Mouse (Mus musculus): ENCODE measurements around the gene Rps6kc1.

The Rps6kc1 gene

DNA sequence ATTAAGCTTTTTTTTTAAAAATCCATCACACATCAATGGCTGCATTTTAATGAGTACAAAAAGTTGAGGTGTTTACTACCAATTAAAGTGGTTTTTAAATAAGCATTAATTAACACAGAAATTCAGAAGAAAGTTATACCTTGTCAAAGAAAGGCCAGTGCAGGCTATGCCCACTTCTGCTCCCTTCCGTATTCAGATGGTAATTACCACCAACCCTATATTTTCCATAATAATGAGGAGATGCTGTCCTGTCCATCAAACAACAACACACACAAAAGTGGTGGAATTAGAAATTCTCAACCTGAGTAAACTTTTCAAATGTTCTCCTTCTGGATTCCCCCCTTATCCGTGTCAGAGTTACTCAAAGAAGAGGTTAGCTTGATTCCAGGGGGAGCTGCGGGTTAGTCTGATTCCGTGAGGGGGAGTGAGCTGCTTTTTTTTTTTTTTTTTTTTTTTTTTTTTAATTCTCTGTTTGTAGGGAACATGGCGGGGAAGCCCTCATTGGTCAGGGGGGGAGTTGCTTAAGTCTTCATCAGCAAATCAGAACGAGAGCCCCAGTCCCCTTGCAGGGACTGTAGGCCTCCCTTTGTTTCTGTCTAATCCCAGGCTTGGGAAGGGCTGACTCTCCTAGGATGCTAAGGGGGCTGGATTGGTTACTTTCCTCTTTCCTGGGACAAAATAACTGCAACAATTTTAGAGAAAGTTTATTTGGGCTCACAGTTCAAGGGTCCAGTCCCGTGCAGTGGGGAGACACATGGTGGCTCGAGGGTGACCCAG is 159.6 kb downstream of the Rps6kc1 start:
- no peak for DNase-seq

- no peak for DNase-seq
Observed at GRCm38 (mm10) chr1:190748937-190749336, 162.6 kb downstream of the Rps6kc1 start.

DNA sequence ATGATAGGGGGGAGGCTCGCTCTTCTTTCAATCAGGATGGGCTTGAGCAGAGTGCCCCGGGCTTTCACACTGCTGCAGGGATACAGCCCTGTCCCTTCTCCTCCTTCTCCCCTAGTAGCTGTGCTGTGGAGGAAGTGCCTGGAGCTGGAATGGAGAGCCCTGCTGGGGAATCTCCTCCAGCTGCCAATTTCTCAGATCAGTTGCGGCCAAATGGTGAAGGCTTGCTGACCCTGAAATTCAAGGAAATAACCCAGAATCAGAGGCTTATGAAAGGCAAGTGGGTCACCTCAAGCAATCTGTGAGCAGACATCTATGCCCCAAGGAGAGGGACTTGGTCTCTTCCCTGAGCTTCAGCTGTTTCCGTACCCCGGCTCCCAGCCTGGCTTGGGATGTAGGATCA is 170.1 kb downstream of the Rps6kc1 start:
- no peak for DNase-seq

GRCm38 (mm10) chr1:190732803-190733202 is 178.8 kb downstream of the Rps6kc1 start:
- no peak for DNase-seq

DNA sequence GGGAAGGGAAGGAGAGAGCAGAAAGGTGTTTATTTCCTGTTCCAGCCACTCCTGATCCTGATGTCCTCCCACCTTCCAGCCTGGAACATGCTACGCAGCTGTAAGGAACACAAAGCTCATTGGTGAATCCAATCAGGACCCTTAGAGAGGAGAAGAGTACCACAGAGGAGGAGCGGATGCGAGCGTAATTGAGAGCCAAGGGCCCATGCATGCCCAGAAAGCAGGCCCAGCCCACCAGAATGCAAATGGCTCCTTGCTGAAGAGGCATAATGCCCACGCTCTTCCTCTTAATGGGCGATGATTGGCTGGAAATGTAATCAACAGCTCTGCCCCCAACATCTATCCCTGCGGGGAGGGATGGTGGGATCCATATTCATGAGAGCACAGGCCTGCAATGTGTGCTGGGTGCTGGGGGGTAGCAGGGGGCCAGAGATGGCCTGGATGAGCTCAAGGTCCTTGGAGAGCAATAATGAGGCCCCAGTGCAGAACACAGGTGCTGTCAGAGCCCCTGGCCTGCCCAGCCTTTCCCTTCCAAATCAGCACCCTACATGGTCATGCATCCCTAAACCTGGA is 182.0 kb downstream of the Rps6kc1 start:
- DNase-seq = no peak

DNA sequence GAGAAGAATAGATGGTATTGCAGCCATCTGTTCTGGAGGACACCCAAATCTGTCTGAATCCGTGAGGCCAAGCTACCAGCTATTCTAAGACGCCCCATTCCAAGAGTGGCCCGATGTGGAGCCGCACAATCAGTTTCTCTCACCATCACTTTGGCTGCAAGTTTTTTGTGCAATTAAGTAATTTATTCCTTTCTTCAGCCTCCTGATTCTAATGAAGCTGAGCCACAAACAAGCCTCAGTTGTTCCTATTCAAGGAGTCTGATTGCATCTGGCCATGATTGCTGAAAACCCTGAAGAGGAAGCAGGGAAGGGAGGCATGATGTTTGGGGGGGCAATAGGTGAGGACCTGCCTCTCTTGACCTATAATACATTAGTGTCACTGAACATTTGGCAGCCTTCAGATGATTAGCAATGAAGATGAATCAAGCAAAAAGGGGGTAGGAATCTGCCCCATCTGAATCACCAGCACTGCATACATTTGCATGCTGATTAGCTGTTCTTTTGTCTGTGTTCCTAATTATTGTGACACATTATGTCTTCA is 183.4 kb downstream of the Rps6kc1 start:
- no peak for DNase-seq

GRCm38 (mm10) chr1:190727385-190727784 is 184.2 kb downstream of the Rps6kc1 start:
- no peak for DNase-seq

DNA sequence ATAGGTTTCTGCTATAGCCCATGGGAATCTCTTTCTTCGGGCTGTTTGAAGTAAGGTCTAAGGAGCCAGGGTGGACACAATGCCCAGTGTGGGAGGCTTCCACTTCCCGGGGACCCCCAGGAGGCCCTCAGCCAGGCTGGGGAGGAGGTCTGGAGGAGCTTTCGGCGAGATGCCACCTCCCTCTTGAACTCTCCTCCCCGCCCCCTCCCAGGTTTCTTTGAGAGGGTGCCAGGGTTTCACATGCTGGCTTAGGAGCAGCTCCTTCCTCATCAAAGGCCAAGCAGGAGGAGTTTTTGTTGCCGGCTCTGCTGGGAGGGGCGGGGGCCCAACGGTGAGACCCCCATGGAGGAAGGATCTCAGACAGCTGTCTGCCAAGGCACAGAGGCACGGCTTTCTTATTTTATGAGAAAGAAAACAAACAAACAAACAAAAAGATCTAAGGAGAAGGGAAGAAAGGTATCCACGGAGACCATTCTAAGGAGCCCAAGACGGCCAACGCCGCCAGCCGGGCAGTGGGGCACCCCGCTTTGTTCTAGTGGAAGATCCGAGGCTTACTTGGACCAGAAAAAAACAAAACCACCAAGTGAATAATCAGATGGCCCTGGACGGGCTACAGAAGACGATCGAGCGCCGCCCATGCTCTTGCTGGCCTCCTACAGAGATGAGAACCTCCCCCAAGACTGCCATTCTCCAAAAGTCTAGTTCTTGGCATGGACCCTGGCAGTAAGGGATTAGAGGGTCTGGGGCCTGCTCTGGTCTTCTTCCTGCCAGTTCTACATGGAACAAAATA is 186.8 kb downstream of the Rps6kc1 start:
- DNase-seq = no peak

GRCm38 (mm10) chr1:190723926-190724430 is 187.6 kb downstream of the Rps6kc1 start:
- no peak for DNase-seq

DNA sequence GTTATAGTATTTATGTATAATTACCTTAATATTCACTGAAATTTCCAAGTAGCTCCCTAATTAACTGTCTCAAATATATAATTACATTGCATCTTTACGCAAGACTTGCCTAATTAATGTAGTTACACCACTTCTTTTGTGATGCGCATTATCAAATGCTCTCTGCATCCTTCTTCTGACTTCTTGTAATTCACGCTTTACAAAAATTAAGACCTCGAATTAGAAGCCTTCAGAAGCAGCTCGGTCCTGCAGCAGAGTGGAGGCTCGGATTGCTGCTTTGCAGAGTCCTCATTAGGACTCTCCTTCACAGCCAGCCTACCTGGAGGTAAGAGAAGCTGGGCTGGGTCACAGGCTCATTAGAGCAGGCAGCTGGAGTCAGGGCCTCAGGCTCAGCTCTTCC is 197.7 kb downstream of the Rps6kc1 start:
- no peak for DNase-seq

- DNase-seq = no peak
Observed at GRCm38 (mm10) chr1:190697576-190697975, 214.0 kb downstream of the Rps6kc1 start.

GRCm38 (mm10) chr1:190695589-190695988 is 216.0 kb downstream of the Rps6kc1 start:
- DNase-seq = peak; percentile 24

DNA sequence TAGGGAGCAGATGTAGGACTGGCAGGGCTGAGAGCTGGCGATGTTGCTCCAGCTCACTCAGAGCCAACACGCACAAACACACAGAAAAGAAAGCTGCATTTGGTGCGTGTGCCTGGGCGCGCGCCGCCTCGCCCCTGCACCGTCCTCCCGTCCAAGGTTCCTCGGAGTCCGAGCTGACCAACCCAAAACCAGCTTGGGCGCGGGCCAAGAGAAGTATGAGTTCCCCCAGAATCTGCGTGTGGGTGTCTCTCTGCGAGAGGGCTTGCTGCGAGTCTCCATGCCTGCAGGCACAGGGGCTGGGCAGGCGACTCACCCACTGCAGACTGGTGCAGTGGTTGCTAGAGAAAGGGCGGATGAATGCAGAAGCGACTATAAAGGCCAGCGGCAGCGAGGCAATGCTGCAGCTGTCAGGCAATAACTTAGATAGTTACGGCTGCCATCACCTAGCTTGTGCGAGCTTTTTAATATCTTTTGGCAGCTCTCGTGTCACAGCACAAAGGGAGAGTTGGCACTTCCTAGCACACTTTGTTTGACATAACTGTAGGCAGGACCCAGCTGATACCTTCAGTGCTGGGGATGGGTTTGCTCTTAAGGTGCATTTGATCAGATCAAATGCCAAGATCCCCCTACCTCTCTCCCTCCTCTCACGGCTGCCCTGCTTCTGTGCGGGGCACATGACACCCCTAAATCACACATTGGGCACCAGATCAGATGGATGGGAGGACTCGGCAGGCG is 220.9 kb downstream of the Rps6kc1 start:
- DNase-seq = no peak

GRCm38 (mm10) chr1:190683060-190683459 is 228.5 kb downstream of the Rps6kc1 start:
- DNase-seq = no peak

DNA sequence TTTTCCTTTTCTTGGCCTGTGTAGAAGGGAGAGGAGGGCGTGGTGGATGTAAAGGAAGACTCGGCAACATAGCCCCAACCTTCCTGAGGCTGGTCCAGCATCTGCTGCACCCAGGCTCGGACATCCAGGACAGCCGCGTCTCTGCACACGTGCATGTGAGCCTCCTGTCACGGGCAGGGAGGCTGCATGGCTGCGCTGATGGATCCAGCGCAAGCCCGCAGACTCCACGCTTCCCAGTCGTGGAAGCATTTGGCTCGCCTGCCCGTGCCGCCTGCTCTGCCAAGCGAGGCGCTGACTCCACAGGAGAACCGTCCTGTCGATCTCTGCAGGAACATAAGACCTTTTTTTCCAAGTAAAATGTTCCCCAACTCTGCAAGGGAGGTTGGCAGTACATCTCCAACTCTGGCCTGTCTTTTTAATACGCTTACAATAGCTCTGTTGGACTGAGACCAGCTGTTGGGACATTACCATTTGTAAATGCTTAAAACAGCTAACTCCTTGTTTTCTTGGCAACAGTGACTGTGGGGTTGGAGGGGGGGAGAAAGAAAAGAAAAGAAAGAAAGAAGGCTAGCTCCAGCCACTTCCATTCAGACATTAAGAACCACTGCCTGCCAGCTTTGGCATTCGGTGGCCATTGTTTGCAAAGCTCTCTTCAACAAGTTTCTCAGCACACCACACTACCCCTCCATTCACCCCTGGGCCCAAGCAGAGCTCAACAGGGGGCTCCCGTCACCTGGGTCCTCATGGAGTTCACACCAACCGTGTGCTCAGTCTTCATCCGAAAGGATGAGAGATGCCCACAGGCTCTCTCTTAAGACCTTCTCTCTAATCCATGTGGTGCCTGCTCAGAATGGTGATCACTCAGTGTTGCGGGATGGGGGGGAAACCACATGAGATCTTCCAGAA is 229.3 kb downstream of the Rps6kc1 start:
- peak; percentile 36 for DNase-seq

DNA sequence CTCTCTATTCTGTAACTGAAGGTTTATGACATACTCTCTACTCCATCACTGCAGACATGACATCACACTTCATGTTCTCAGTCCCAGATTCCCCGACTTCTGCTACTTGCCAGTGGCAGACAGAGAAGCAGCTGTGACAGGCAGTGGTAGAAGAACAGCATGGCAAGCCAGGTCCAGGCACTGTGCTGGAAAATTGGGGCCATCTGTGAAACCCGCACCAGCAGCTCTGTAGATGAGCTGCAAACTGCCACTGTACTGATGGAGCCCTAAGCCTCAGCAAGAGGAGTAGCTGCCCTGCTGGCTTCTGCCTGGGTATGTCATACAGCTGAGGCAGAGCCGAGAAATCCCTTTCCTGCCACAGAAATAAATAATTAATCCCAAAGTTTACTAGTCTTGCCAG is 236.1 kb downstream of the Rps6kc1 start:
- DNase-seq = no peak

GRCm38 (mm10) chr1:190669099-190669498 is 242.5 kb downstream of the Rps6kc1 start:
- no peak for DNase-seq

- DNase-seq = no peak
Observed at GRCm38 (mm10) chr1:190667821-190668220, 243.7 kb downstream of the Rps6kc1 start.

GRCm38 (mm10) chr1:190667326-190667725 is 244.2 kb downstream of the Rps6kc1 start:
- no peak for DNase-seq

DNA sequence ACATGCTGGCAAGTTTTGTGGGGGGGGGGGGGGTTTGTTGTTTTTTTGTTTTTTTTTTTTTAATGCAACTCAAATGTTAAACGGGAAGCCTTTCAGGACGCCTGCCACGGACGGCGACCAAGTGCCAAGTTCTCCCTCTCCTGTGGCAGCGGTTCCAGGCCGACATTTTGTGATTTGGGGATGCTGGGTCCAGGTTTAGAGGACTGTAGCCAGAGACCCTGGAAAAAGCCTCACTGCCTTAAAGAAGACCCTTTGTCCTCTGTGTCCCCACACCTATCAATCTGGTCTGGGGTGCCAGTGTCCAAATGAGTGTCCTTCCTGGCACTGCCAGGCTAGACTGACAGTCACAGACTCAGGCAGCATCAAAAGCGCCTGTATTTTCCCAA is 246.1 kb downstream of the Rps6kc1 start:
- no peak for DNase-seq

- no peak for DNase-seq
Observed at GRCm38 (mm10) chr1:190664767-190665489, 246.6 kb downstream of the Rps6kc1 start.

All from cerebellum, adult 8-10 months (tissue).